Mouse (Mus musculus): Measurements from ENCODE around the gene Celf2. TPM values are rescaled to one million over a fixed set of nuclear protein-coding genes. Genes with fewer than 3 reads are reported as not detected.
A peak's percentile ranks its signal among the peaks of the same experiment; 100 is the strongest.

The Celf2 gene
- polyA plus RNA-seq, 1 experiment = 17.4 TPM

- Histone ChIP-seq H3K36me3 (ENCODE audit: control insufficient read depth, insufficient read depth, low read length) (no peaks in the 10 kb centered on the region), H3K27ac (ENCODE audit: control insufficient read depth, insufficient read depth, low read depth, low read length) (peak overlapping the region; percentile 64), H3K27me3 (ENCODE audit: control insufficient read depth, insufficient read depth, low read length) (no peaks in the 10 kb centered on the region), H3K4me1 (ENCODE audit: control insufficient read depth, insufficient read depth, low read length) (peaks cover 5% of the 10 kb centered on the region), H3K4me3 (ENCODE audit: control insufficient read depth, low read depth, low read length) (no peak overlapping the region)
- TF ChIP-seq POLR2A (IDR thresholded peaks at IDR 0.05; ENCODE audit: control insufficient read depth, low read depth, low read length) (no peak), CTCF (IDR thresholded peaks at IDR 0.05; ENCODE audit: control insufficient read depth, insufficient read depth, insufficient replicate concordance, low read depth, low read length) (no peak)
These were observed 426.9 kb downstream of the Celf2 start for GRCm38 (mm10) chr2:7082376-7083025.

DNA sequence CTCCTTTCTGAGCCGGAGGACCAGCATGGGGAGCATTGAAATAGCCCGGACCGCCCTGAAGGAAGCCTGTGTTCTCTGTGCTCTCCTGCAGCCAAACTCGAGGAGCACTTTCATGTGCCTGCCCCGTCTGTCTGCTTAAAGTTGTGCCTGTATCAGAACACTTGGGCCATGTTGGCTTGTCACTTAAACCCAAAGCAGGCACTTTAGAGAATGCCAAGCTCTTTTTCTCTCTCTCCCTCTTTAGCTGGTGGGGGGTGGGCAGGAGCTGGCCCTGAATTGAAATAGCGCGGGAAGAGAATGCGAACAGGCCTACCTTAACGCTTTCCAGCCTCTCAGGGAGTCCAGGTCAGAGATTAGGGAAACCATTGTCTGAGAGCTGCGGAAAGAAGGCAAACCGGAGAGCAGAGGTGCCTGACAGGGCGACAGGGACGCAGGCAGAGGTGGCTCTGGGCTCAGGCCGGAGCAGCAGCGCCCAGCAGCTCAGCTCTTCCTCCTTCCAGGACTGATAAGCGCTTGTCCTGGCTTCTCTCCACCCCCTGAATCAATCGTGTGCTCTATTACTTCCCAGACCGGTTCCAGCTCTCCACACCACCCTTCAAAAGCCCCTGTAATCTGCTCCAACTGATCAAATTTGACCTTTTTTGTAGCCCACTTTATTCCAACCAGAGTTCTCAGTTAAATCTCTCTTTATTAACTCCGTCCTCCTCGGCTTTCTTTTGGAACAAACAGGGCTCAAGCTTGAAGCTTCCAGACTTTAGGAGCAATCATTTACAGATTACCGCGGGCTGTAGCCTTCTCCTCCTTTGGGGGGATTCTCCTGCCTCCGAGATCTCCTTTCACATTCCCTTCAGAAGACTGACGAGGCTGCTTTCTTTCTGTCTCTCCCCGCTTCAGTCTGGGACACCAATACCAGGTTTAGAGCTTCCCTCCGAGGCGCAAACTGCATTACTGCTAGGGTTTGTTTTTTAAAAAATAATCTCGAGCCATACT, 428.3 kb downstream of the Celf2 start:
- peak overlapping the region; percentile 80 for H3K27ac ChIP-seq (ENCODE audit: control insufficient read depth, insufficient read depth, low read depth, low read length)
- TF ChIP-seq POLR2A (IDR thresholded peaks at IDR 0.05; ENCODE audit: control insufficient read depth, low read depth, low read length) = peak; percentile 44; the same call in 1 of the 2 replicates
- TF ChIP-seq CTCF (IDR thresholded peaks at IDR 0.05; ENCODE audit: control insufficient read depth, insufficient read depth, insufficient replicate concordance, low read depth, low read length) = no peak

GRCm38 (mm10) chr2:7080086-7080485, 429.3 kb downstream of the Celf2 start:
- Histone ChIP-seq H3K4me3 (ENCODE audit: control insufficient read depth, low read depth, low read length) (no peak overlapping the region; the same call in 1 of the 2 replicates), H3K36me3 (ENCODE audit: control insufficient read depth, insufficient read depth, low read length) (no peaks in the 10 kb centered on the region), H3K27me3 (ENCODE audit: control insufficient read depth, insufficient read depth, low read length) (no peaks in the 10 kb centered on the region), H3K27ac (ENCODE audit: control insufficient read depth, insufficient read depth, low read depth, low read length) (no peak overlapping the region), H3K4me1 (ENCODE audit: control insufficient read depth, insufficient read depth, low read length) (peaks cover 4% of the 10 kb centered on the region)
- no peak for TF ChIP-seq CTCF (IDR thresholded peaks at IDR 0.05; ENCODE audit: control insufficient read depth, insufficient read depth, insufficient replicate concordance, low read depth, low read length)
- TF ChIP-seq POLR2A (IDR thresholded peaks at IDR 0.05; ENCODE audit: control insufficient read depth, low read depth, low read length) = no peak

More for the DNA sequence above, 428.3 kb downstream of the Celf2 start:
- H3K36me3 ChIP-seq (ENCODE audit: control insufficient read depth, insufficient read depth, low read length) = no peaks in the 10 kb centered on the region
- peaks cover 4% of the 10 kb centered on the region for H3K4me1 ChIP-seq (ENCODE audit: control insufficient read depth, insufficient read depth, low read length)
- peak overlapping the region; percentile 82 for H3K4me3 ChIP-seq (ENCODE audit: control insufficient read depth, low read depth, low read length)
- H3K27me3 ChIP-seq (ENCODE audit: control insufficient read depth, insufficient read depth, low read length) = no peaks in the 10 kb centered on the region

DNA sequence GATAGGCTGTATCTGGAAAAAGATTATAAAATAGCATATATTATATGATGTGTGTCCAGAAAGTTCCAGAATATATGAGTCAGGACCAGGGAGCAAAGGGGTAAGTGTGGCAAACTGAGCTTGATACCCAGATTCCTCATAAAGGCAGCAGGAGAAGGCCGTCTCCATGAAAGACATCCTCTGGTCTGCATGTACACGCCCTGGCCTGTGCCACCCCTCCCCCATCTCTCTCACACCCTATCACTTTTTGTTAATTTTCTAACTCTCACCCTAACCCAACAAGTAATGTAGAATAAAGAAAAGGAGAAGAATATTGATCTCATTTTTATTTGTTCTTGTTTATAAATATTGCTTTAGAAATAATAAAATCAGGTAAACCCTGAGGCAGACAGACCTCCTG, 430.0 kb downstream of the Celf2 start:
- TF ChIP-seq CTCF (IDR thresholded peaks at IDR 0.05; ENCODE audit: control insufficient read depth, insufficient read depth, insufficient replicate concordance, low read depth, low read length) (no peak), POLR2A (IDR thresholded peaks at IDR 0.05; ENCODE audit: control insufficient read depth, low read depth, low read length) (no peak)
- H3K4me1 ChIP-seq (ENCODE audit: control insufficient read depth, insufficient read depth, low read length) = peaks cover 4% of the 10 kb centered on the region
- no peak overlapping the region for H3K27ac ChIP-seq (ENCODE audit: control insufficient read depth, insufficient read depth, low read depth, low read length)
- no peaks in the 10 kb centered on the region for H3K36me3 ChIP-seq (ENCODE audit: control insufficient read depth, insufficient read depth, low read length)
- no peaks in the 10 kb centered on the region for H3K27me3 ChIP-seq (ENCODE audit: control insufficient read depth, insufficient read depth, low read length)
- H3K4me3 ChIP-seq (ENCODE audit: control insufficient read depth, low read depth, low read length) = no peak overlapping the region

- TF ChIP-seq POLR2A (IDR thresholded peaks at IDR 0.05; ENCODE audit: control insufficient read depth, low read depth, low read length) (no peak), CTCF (IDR thresholded peaks at IDR 0.05; ENCODE audit: control insufficient read depth, insufficient read depth, insufficient replicate concordance, low read depth, low read length) (no peak)
- H3K4me1 ChIP-seq (ENCODE audit: control insufficient read depth, insufficient read depth, low read length) = no peaks in the 10 kb centered on the region
- H3K4me3 ChIP-seq (ENCODE audit: control insufficient read depth, low read depth, low read length) = no peak overlapping the region
- no peaks in the 10 kb centered on the region for H3K27me3 ChIP-seq (ENCODE audit: control insufficient read depth, insufficient read depth, low read length)
- H3K36me3 ChIP-seq (ENCODE audit: control insufficient read depth, insufficient read depth, low read length) = no peaks in the 10 kb centered on the region
- H3K27ac ChIP-seq (ENCODE audit: control insufficient read depth, insufficient read depth, low read depth, low read length) = no peak overlapping the region
These were observed 435.6 kb downstream of the Celf2 start for GRCm38 (mm10) chr2:7073730-7074129.

- TF ChIP-seq POLR2A (IDR thresholded peaks at IDR 0.05; ENCODE audit: control insufficient read depth, low read depth, low read length) (no peak), CTCF (IDR thresholded peaks at IDR 0.05; ENCODE audit: control insufficient read depth, insufficient read depth, insufficient replicate concordance, low read depth, low read length) (no peak)
- Histone ChIP-seq H3K36me3 (ENCODE audit: control insufficient read depth, insufficient read depth, low read length) (no peaks in the 10 kb centered on the region), H3K4me1 (ENCODE audit: control insufficient read depth, insufficient read depth, low read length) (no peaks in the 10 kb centered on the region), H3K4me3 (ENCODE audit: control insufficient read depth, low read depth, low read length) (no peak overlapping the region), H3K27ac (ENCODE audit: control insufficient read depth, insufficient read depth, low read depth, low read length) (no peak overlapping the region), H3K27me3 (ENCODE audit: control insufficient read depth, insufficient read depth, low read length) (no peaks in the 10 kb centered on the region)
These were observed 436.8 kb downstream of the Celf2 start for GRCm38 (mm10) chr2:7072344-7073265.
